Mouse (Mus musculus) MEL-GATA-1-ER (cell line): ENCODE measurements around the gene Cldn19.
"Not testable (repeated sequence)": the region's sequence is repeated elsewhere in the genome, so short reads cannot be mapped to it uniquely, and the experiment has no call there.

Source experiments
- DNase-seq: peaks from one replicate; pipeline ENCODE4 v3.0.0-alpha.2; 2012; ENCODE audit warnings: low read depth; ENCODE audit errors: extremely low read depth

Cldn19 gene

GRCm38 (mm10) chr4:119252025-119252808 lies 3.0 kb upstream of the Cldn19 start:
- DNase-seq = no peak

DNA sequence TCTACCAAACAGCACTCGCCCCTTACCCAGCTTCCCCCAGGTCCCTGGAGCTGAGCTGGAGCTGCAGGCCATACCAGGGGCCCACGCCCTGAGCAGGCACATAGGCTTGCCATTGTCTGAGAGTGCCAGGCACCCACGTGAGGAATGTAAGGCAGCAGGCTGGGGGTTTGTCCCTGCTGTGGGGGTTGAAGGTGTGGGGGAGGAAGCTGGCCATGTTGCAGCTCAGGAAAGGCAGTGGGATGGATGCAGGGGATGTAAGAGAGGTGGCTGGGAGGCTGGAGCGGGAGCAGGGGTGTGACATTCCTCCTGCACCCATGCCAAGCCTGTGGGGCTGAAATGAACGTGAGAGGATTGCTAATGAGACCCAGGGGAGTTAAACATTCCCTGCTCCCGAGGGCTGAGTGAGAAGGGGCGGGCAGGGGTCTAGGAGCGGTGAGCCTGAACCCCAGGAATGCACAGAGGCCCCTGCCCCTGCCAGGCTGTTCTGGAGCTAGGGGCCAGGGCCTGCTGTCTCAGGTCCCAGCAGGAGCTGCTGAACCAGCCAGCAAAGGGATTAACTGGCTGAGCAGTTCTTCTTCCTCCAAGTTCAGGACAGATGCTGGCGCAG lies 1.1 kb upstream of the Cldn19 start:
- DNase-seq = no peak

- no peak for DNase-seq
These were observed 1.9 kb downstream of the Cldn19 start for GRCm38 (mm10) chr4:119257083-119257482.

- DNase-seq = no peak
These were observed 4.4 kb downstream of the Cldn19 start for GRCm38 (mm10) chr4:119259344-119260254.

- DNase-seq = no peak
These were observed 6.0 kb downstream of the Cldn19 start for GRCm38 (mm10) chr4:119261087-119261713.

GRCm38 (mm10) chr4:119262483-119262882 lies 7.3 kb downstream of the Cldn19 start:
- DNase-seq = no peak

- no peak for DNase-seq
These were observed 8.2 kb downstream of the Cldn19 start for GRCm38 (mm10) chr4:119263459-119263858.

- no peak for DNase-seq
These were observed 11.4 kb downstream of the Cldn19 start for GRCm38 (mm10) chr4:119266606-119267005.

- no peak for DNase-seq
These were observed 19.4 kb downstream of the Cldn19 start for GRCm38 (mm10) chr4:119274627-119275026.

DNA sequence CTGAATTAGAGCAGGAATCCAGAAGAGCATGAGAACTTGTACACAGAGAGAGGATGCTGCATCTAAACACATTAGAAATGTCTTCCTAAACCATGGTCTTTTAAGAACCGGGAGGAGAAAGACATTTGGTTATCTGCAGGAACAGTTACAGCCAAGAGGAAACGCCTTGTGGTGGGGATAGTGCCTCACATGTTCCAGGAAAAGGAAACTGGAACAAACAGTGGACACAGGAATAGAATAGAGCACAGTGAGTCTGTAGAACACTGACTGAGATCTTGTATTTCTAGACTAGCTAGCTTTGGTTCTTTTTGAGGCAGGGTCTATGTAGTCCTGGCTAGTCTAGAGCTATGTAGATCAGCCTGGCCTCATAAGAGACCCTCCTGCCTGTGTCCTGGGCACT lies 20.0 kb downstream of the Cldn19 start:
- no peak for DNase-seq

DNA sequence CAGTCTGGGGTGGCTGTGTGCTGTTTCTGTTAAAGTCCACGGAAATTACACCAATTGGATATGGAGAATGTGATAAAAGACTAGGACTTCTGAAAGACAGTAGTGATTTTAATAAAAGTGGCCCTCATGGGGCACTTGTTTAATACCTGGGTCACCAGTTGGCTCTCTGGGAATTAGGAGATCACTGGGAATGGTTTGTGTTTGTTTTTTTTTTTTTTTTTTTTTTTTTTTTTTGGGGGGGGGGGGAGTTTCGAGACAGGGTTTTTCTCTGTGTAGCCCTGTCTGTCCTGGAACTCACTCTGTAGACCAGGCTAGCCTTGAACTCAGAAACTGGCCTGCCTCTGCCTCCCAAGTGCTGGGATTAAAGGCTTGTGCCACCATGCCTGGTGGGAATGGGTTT lies 20.5 kb downstream of the Cldn19 start:
- DNase-seq = no peak

GRCm38 (mm10) chr4:119278784-119279183 lies 23.6 kb downstream of the Cldn19 start:
- not testable (repeated sequence) for DNase-seq

DNA sequence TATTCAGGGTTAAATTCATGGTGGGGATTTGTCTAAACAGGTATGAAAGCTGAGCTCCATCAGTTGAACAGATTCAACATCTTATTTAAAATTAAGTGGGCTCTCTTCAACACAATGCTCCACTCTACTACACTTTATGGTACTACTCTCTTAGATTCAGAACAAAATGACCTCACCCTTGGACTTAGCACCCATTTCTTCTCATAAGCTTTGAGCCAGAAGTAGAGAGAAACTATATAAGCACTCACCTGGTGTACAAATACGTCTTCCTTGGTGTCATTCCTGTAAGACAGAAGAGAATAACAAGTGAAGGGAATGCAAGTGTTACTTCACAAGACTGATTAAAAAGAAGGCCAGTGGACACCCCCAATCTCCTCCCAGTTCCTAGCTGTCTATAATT lies 29.6 kb downstream of the Cldn19 start:
- no peak for DNase-seq

DNA sequence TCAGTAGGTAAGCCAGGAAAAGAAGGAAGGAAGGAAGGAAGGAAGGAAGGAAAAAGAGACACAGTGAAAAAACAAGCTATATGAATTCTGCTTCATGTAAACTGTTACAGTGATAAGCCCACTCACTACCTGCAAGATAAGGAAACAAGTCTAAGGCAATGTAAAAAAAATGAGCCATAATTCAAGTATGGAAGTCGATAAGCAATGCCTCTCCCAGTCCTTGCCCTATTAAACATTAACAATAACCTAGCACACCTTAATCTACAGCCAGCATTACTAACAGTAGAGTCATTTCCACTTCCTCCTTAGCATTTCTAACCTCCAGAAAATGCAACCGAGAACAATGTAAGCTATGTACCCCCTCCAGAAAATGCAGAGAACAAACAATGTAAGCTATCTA lies 30.1 kb downstream of the Cldn19 start:
- DNase-seq = no peak

DNA sequence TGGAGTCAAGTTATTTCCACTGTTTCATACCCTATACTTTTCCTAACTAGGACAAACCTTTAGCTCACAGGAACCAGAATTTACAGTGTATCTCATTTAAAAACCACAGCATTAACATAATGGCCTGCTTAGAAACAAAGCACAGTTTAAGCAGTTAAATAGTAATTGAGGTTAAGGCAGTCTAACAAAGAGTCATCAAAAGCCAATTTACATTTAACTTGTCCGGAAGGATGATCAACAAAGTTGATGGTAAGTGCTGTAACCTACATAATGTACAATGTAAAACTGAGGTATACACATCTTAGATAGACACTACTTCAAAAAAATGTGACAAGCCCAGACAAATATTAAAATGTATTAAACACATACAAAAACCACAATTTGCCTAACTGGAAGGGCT lies 36.7 kb downstream of the Cldn19 start:
- DNase-seq = no peak

- DNase-seq = peak; percentile 86
These were observed 37.8 kb downstream of the Cldn19 start for GRCm38 (mm10) chr4:119292771-119293573.

DNA sequence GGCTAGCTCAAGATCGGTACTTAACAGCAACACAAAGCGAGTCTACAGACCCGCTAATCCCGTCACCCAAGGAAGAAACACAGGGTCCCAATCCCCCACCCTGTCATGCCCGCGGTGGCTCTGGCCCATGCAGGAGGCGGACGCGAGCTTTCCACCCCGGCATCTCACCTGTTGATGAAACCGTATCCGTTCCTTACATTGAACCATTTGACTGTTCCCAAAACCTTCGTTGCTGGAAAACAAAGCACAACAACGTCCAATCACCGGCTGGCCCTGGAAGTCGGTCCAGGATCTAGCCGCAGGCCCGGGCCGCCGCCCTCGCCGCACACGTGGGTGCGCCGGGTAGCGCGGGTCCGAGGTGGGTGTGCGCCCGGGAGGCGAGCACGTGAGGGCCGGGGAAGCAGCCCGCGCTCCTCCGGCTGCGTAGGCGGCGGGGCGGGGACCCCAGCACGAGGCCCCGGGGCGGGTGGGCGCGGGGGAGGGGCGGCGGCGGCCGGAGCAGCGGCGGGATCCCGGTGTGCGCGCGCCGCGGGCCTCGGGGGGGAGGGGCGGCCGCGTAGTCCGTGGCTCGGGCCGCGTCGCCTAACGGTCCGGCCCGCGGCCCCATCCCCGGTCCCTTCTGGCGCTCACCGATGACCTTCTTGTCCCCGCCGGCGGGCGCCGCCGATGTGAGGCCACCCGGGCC lies 38.5 kb downstream of the Cldn19 start:
- DNase-seq = no peak

- DNase-seq = peak; percentile 96
These were observed 39.4 kb downstream of the Cldn19 start, which contains the start of gene Ybx1 for GRCm38 (mm10) chr4:119294415-119295133. Gene Ybx1, minus strand, starts transcription at chr4:119294604.

DNA sequence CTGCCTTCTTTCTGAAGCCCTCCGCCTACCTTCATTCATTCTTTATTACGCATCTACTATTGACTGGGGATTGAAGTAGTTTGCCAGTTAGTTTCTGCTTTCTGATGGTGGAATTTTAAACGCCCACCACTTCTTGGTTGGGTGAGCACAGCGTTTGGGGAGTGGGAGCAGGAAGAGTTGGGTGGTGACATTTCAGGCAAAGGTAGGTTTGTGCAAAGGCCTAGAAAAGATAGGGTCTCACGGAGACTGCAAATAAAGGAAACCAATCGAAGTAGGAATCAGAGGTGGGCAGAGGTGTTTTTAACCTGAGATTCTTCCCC lies 39.9 kb downstream of the Cldn19 start:
- DNase-seq = no peak

DNA sequence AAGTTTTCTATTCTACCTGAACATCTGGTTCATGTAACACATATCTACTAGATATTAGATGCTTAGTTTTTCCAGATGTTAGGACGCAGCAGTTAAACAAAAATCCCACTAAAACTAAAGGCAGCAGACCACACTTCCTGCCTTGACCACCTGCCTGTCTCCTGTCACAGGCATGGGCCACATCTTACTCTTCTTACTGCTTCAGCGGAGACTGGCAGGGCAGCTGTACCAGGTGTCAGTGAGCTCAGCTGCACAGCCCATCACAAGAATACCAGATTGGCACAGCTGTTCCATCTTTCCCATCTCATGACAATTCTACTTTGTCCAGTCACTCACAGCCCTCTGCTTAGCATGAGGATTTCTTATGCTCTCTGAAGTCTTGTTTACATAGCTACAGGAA lies 42.1 kb downstream of the Cldn19 start:
- no peak for DNase-seq
